Mouse (Mus musculus): ENCODE data around the gene Btbd35f3.
"Not testable (repeated sequence)": the region's sequence is repeated elsewhere in the genome, so short reads cannot be mapped to it uniquely, and the experiment has no call there.

Gene Btbd35f3

DNA sequence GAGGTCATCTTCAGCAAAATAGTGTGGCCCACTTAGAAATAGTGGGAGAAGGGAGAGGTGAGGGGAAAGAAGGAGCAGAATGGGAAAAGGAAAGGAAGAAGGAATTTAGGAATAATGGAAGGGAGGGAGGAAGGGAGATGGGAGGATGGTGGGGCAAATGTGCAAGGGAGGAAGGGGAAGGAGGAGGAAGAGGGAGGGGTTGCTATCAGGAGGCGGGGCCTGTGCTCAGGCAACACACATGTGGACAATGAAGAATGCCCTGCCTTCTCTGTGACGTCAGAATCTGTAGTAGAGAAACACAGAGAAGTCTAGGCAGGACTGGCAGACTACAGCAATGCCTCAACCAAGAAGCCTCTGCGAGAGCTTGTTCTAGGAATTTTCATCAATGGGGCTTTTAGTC, at the start of gene Btbd35f3:
Gene Btbd35f3, plus strand, starts transcription at position 301 of the 400 bp plus-strand sequence.
- not testable (repeated sequence) for DNase-seq (ENCODE audit: low read depth, low spot score)
